Mouse (Mus musculus): ENCODE data around the gene Pfkfb3.
"Not testable (repeated sequence)": the region's sequence is repeated elsewhere in the genome, so short reads cannot be mapped to it uniquely, and the experiment has no call there.

The Pfkfb3 gene

DNA sequence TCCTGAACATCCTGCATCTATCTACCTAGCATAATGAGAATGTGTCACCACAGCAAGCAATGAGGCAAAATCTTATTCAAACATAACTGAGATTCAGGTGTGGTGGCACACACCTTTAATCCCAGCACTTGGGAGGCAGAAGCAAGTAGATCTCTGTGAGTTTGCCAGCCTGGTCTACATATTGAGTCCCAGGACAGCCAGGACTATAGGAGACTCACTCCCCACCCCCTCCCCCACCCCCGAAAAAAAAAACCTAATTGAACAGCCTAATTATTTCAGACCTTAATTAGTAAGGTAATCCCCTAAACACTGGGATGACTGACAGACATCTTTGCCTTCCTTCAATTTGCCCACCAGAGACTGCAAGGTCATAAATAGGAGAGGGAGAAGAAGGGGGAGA lies 2.2 kb downstream of the Pfkfb3 start:
- no peak for DNase-seq (ENCODE audit: low read depth, low spot score)

DNA sequence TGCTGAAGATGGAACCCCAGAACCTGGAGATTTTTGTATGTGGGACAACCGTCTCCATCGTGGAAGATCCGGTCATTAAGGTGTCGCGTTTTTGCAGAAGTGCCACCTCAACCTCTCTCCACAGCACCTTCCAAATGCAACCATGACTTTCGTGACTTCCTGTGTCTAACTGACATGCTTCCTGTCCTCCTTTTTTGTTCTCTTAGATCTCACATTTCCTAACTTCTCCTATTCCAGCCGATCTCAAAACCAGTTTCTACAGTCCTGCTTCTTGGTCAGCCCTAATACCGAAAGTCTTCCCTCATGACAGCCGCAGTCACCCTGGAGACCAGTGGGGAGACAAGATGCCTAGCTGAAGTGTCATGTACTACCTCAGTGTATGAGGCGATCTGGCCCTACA lies 5.4 kb downstream of the Pfkfb3 start:
- no peak for DNase-seq (ENCODE audit: low read depth, low spot score)

DNA sequence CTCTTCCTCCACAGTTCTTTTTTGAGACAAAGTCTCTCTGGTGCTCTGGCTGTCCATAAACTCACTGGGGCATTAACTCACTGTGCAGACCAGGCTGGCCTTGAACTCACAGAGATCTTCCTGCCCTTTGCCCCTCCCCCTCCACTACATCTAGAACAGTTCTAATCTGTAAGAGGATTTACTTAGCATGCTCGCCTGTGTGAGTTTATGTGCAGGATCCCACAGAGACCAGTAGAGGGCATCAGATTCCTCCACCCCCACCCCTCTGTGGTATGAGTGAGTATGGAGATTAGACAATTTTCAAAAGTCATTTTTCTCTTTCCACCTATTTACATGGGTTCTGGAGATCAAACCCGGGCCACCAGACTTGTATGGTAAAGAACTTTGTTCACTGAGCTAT lies 6.3 kb downstream of the Pfkfb3 start:
- peak; percentile 80 for DNase-seq (ENCODE audit: low read depth, low spot score)

DNA sequence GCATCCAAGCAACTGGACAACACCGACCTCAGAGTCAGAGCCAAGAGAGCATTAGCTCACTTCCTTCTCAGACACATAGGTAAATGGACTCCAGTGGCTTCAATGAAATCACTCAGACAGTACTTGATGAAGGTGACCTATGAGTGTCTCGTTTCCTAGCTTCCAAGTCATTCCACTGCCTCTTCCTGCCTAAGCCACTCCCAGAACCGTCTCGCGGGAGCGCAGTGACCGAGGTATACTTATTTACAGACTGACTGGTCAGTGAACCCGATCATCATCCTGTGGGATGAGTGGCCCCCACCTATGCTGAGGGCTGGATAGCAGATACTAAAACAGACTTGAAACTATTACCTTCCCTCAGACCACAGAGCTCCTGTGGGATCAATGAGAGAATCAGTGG lies 7.8 kb downstream of the Pfkfb3 start:
- DNase-seq (ENCODE audit: low read depth, low spot score): no peak

DNA sequence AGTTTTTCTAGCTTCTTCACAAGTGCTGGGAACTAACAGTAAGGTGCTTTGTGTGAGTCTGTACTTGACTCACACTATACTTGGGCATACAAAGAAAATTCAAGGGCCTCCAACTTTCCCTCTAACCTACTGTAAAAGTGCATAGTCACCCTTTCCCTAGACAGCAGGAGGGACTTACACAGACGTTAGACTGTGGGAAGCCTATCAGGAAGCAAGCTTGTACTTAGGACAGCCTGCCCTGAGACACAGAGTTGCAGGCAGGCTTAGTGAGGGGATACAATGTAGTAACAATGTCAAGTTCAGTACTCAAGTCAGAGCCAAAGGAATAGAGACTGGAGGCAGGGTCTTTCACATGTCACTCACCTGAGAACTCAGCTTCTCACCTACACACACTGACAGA lies 8.5 kb downstream of the Pfkfb3 start:
- no peak for DNase-seq (ENCODE audit: low read depth, low spot score)

DNA sequence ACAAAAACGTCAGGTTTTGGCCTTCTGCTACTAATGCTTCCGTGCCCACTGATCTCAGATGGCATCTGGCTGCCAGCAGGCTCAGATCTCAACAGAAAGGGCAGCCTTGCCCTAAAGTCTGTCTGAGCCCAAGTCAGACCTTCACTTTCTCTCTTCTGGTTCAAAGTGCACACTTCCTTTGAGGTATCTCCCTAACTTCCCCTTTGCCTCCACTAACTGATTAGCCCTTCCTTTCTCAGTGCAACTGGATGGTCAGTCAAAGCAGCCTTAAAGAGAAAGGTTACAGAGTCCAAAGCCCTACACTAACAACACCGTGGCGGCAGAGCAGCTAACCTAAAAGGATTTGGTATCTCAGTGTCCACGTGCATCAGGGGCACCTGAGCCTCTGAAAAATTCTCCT lies 9.5 kb downstream of the Pfkfb3 start:
- DNase-seq (ENCODE audit: low read depth, low spot score): peak; percentile 58

DNA sequence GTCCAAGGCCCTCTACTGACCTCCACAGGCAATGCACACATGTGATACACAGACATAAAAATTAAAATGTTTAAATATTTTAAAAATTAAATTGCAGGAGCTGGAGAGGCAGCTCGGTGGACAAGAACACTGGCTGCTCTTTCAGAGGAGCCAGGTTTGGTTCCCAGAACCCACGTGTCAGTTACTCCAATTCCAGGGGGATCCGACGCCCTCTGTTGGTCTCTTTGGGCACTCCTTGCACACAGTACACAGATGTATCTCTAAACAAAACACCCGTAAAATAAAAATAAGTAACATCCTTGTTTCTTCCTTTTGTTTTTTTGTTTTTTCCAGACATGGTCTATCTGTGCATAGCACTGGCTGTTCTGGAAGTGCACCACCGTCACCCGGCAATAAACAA lies 10.7 kb downstream of the Pfkfb3 start:
- no peak for DNase-seq (ENCODE audit: low read depth, low spot score)

DNA sequence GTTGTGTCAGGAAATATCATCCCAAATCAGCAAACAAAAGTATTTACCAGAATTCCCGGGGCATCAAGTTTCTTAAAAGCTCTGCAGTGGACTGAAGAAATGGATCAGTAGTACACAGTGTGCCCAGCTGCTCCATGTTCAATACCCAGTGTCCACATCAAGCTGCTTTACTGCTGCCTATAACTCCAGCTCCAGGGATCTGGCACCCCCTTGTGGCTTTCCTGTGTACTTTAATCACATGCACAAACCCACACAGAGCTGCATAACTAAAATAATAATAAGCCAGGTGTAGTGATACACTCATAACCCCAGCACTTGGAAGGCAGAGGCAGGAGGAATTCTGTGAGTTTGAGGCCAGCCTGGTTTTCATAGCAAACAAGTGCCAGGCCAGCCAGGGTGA lies 11.2 kb downstream of the Pfkfb3 start:
- DNase-seq (ENCODE audit: low read depth, low spot score): peak; percentile 77

DNA sequence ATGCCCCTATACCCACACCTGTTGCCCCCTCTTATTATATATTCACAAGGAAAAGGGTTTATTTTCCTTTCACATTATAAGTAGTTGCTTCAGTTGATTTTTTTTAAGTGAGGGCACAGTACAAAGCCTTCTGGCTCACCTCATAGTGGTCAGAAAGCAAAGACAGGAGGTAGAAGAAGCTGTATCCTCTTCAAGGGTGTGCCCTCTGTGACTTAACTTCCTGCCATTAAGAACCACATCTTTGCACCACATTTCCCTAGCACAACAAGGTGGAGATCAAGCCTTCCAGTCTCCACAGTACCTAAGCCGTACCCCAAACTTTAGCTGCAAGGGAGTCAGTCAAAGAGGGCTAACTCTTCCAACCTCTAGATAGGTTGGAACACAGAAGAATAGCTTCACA lies 11.8 kb downstream of the Pfkfb3 start:
- DNase-seq (ENCODE audit: low read depth, low spot score): no peak

DNA sequence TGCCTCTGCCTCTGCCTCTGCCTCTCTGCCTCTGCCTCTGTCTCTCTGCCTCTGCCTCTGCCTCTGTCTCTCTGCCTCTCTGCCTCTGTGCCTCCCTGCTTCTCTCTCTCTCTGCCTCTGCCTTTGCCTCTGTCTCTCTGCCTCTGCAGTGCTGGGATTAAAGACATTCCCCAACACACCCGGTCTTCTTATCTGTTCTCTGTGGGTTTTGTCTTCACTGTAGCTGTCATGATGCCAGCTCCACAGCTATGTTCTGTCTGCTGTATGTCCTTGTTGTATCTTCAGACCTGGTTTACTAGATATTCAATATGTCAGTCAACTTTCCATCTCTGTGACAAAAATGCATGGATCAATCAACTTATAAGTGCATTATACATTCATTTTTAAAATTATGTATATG lies 12.3 kb downstream of the Pfkfb3 start:
- DNase-seq (ENCODE audit: low read depth, low spot score): not testable (repeated sequence)

DNA sequence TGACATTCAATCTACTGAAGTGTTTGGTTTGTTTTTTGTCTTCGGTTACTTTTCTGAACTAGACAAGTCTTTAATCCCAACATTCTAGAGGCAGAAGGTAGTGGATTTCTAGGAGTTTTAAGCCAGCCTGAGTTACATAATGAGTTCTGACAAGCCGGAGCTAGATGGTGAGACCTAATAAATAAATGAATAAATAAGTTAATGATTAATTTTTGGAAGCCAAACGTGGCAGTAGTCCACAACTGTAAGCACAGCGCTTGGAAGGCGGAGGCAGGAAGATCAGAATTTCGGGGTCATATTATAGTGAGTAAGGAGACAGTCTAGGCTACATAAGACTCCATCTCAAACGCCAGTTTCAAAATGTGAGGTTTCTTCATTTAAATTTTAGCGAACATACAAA lies 17.9 kb downstream of the Pfkfb3 start:
- no peak for DNase-seq (ENCODE audit: low read depth, low spot score)

DNA sequence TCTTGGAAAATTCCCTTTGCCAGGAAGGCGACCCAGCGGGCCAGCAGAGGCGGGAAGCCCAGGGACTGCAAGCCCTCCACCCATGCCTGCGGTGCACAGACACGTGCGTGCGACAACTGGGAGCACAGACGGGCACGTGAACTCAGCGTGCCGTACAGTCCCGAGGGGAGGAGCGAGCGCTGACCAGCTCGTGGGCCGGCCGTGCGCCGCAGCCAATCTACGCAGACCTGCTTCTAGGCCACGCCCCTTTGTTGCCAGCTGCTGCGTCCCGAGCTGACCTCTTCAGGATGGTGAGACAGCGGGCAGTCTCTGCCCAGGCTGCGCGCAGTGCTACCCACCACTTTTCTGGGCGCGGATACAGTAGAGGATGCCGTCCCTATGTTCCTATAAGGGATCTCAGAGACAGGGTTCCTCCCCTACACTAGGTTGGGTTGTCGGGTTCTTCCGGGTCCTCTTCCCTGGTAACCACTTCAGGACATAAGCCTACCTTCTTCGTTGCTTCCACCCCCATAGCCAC lies 18.4 kb downstream of the Pfkfb3 start:
- DNase-seq (ENCODE audit: low read depth, low spot score): peak; percentile 95

DNA sequence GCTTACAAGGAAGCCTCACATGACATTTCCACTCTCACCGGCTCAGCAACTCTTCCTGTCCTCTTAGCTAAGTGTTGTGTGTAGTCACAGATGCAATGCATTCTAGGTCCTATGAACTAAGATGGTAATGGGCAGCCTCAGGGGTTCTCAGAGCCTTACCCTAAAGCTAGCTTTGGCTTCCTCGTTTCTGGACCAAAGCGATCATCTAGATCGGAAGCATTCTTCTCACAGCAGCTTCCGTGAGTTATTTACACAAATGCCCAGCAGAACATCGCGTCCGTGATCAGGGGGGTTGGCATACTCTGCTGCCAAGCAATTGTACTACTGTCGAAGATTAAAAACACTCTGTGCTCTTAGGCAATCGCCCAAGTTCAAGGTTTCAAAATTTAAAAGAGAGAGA lies 19.1 kb downstream of the Pfkfb3 start:
- peak; percentile 39 for DNase-seq (ENCODE audit: low read depth, low spot score)

DNA sequence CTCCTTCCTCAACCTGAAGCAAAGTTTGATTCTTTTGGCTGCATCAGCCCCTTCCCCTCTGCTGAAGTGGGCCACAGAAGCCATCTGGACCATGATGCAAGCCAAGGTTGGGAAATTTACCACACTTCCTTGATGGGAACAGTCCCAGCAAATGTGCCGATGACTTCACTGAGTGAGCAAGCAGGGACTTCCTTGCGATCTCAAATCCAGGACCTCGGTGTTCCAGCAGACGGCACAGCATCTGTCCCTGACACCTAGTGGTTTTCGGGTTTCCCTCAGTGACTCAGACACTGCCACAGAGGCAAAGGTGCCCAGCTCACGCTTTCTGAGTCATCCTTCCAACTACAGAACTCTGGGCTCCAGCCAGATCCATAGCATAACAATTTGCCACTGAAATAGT lies 23.8 kb downstream of the Pfkfb3 start:
- DNase-seq (ENCODE audit: low read depth, low spot score): no peak

DNA sequence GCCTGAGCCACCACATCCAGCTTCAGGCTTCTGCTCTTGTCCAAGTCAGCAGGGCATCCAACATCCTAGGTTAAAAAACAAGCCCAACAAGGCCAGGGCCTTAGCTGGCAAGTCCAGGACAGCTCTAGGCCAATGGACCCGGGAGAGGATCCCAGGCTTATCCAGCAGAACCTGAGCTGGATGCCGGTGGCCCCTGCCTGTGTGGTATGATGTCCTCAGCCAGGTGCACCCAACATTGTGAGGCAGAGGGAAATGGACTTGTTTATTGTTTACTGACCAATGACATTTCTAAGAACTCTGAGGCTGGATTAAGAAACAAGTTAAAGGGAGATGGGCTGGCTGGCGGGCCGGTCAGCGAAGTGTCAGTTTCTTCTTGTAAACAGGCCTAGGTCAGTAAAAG lies 27.8 kb downstream of the Pfkfb3 start:
- DNase-seq (ENCODE audit: low read depth, low spot score): no peak

DNA sequence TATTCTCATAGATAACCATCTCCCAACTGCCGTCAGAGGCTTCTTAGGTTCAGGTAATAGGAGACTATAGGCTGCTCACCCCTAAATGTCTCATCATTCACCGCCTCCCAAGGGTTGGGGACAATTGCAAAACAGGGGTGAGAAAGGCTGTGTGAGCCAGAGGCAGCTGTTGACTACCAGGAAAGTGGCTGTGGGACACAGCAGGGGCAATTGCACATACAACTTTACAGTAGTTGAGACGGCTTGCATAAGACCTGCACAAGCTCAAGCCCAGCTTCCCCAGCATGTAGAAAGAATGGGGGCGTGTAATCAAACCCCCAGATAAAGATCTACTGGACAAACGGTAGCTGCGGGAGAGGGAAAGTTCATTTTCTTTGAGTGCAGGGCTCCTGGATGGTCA lies 29.1 kb downstream of the Pfkfb3 start:
- no peak for DNase-seq (ENCODE audit: low read depth, low spot score)

DNA sequence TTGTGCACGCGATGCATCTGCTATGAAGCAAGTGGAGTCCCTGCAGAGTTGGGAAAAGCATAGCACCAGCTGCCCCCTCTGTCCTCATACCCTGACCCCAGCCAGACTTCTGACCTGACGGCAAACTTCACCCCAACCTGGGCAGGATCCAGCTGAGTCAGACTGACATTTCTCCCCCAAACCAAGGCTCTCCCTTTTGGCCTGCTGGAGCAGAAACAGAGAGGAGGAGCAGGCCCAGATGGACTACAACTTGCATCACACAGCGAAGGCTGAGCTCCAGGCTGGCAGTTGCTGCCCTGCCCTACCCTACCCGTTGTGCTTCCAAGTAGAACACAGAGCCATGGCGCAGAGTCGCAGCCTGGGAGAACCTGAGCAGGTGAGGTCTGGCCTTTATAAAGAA lies 32.1 kb downstream of the Pfkfb3 start:
- no peak for DNase-seq (ENCODE audit: low read depth, low spot score)

DNA sequence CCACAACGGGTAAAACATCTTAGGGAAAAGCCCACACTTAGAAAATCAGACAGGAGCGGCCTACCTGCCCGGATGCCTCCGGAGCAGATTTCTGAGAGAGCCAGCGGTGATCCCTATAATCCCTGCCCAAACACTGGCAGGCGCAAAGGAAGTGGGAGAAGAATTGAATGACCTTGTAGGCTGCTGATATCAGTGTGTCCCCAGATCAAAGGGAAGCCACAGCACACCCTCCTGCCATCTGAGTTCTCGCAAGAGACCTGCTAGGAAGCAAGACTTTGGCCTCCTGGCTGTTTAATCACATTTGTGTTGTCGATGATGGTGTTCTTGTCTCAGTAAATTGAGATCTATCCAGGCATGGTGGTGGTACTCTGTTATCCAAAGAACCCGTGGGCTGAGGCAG lies 33.1 kb downstream of the Pfkfb3 start:
- no peak for DNase-seq (ENCODE audit: low read depth, low spot score)

DNA sequence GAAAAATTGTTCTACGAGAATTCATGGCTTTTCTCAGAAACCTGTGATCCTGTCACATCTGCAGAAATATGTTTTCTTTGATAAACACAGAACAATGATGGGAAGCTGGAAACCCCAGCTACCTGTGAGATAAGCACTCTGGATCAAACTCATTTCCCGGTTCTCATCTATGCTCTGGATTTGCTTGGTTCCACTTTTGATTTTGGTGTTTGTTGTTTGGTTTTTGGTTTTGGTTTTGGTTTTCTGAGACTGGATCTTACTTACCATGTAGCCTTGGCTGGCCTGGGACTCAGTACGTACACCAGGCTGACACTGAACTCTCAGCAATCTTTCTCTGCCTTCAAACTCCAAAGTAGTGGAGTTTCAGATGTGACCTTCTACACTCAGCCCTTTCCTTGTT lies 38.0 kb downstream of the Pfkfb3 start:
- no peak for DNase-seq (ENCODE audit: low read depth, low spot score)

DNA sequence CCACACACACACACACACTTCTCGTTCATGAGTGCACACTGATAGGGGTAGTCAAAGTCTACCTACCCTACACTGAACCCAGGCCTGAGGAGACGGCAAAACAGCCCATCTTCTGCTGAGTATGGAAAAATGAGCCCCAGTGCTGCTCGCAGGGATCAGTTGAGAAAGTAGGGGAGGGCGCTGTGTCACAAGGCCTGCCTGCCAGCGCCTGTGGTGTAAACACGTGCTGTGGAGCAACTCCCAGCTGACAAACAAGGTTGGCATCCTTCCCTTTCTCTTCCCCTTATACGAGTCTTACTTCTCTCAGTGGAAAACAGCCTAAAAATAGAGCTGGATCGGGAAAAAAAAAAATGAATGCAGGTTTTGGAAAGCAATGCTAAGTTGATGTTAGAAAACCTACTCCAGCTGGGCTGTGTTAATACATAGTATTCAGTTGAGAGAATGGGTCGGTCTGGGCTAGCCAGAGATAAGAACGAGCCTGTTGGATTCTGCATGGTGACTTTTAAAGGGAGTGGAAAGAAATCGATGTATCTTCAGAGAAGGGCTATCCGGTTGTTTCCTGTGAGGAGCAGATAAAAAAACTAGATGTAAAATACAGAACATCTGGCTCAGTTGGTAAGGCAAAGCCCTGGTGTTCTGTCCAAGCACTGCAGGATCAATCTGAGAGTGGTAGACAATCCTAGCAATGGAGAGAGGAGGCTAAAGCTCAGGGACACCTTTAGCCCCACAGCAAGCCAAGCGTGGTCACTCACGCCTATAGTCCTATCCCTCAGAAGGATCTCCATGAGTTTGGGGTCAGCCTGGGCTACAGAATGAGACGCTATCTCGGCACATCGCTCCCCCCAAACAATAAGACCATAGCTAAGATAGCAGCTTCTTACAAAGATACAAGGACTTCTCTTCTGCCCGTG lies 40.6 kb downstream of the Pfkfb3 start:
- DNase-seq (ENCODE audit: low read depth, low spot score): no peak

DNA sequence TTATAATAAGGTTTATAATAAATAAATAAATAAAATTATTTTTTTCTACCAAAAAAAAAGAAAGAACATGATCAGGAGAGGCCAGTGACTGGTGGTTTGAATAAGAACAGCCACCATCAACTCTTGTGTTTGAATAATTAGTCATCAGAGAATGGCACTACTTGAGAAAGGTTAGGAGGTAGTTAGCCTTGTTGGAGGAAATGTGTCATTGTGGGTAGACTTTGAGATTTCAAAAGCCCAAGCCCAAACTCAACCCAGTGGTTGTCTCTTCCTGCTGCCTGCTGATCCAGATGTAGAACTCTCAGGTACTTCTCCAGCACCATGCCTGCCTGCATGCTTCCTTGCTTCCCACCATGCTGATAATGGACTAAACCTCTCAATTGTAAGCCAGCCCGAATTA lies 41.8 kb downstream of the Pfkfb3 start:
- DNase-seq (ENCODE audit: low read depth, low spot score): no peak

DNA sequence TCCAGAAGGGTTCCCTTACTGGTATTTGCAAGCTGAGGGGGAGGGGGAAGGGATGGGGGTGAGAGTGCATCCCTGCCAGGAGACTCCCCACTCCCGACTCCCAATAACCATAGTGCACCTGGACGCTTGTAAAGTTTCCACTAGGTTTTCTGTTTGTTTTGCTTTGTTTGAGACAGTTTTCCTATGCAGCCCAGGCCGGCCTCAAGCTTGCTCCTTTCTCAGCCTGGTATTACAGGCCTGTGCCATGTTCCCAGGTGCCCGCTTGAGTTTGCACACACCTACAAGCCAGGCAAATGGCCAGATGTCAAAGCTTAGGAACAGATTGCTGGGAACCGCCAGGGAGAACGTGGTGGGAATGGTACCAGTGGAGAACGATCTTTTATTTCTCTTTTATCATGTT lies 50.1 kb downstream of the Pfkfb3 start:
- no peak for DNase-seq (ENCODE audit: low read depth, low spot score)

DNA sequence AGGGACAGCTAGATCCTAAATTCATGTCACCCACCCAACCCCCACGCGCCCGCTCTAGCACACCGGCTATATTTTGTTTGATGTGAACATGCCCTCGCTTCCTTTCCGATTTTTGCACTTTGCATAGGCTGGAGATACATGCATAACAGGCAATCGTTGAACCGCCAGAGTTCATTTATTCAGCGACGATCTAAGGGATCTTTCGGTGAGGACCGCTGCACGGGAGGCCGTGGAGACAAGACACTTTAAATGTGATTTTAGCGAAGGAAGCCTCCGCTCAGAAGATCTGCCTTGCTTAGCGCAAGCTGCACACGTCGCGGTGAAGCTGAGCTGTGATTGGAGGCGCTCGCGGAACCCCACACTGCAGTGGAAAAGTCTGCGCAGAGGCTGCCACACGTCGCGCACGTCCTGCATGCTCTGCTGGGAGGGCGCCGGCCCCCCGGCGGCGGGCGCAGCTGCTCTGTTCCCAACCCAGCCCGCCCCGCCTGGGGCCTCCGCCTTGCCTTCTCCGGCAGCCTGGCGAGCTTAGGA lies 50.9 kb downstream of the Pfkfb3 start:
- DNase-seq (ENCODE audit: low read depth, low spot score): peak; percentile 93

Data from A20 (cell line).